Mouse (Mus musculus): ENCODE results near the gene Mob3b.

Gene Mob3b

DNA sequence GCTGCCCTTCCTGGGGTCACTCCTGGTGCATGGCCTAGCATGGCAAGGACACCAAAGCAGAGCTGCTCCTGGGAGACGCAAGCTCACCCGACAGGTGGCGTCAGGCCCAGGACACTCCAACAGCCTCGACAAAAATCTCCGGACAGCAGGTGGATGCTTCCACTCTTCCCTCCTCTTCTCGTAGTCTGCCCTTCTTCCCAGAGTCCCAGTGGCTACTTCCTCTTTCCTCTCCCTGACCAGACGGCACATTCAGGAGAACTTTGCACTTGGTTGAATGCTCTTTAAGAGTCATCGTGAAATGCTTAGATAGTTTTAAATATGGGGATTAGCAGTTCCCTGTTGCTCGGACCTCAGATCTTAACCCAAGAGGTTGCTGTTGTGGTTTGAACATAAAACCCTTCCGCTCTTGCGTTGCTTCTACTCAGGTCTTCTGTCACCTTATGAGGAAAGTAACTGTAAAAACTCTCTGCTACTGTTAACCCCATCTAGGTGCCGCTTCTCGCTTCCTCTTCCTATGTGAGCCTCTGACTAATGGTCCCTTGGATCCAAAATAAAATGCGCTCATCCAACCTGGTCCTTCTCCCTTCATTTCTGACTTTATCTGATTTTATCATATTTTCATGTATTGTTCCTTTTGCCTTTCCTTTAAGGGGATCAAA, 52.0 kb downstream of the Mob3b start:
- DNase-seq, result no peak

DNA sequence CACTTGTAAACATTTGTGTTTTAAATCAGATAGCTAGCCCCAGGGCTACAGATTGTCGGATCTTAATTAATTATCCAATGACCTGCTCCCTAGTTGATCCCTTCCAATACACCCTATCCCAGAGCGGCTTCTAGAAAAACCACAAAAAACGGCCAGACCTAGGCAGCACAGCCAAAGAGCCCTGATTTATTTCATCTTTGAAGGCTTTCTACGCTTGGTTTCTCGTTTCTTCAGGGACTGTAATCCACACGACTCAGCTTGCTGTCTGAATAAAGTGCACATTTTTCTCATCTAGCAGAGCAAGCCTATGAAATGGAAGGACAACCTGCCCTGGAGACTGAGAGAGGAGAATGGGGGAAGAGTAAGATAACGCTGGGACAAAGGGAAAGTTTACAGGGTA, 56.1 kb downstream of the Mob3b start:
- DNase-seq, result no peak

DNA sequence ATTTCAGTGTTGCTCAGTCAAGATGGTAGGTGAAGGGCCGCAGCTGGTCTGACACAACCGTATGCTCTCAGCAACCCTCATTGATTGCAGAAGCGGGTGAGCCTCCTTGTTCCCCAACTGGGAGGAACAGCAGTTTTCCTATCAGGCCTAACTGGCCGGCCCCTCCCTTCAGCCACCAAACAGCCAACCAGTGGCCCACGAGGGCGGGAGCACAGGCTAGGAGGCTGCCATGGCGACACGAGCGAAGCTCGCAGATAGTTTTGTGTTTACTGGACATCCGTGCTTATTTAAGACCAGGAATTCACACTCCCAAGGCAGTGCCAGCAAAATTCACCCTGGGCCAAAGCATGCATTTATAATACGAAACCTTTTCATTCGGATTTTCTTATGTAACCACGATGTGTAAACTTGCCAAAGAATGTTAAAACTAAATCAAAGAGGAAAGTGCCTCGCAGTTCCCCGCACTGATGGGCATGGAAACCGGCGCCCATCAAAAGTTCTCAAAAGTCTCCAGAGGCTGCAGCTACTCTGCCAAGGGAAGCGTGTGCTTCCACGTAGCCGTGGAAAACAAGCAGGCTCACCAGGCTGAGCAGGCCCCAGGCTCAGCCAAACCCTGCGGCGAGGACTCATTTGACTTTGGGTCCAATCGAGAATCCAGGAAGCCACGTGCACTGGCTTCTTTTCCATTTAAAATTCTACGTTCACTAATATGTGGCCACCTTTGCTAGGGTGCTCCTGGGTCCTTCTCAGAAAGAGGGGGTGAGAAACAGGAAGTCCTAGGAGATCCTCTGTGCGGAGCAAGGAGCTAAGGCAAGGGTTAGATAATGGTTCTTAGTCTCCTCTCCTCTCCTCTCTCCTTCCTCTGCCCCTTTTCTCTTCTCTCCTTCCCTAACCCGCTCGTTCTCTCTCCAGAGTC, 57.2 kb downstream of the Mob3b start:
- peak; percentile 32 for DNase-seq

DNA sequence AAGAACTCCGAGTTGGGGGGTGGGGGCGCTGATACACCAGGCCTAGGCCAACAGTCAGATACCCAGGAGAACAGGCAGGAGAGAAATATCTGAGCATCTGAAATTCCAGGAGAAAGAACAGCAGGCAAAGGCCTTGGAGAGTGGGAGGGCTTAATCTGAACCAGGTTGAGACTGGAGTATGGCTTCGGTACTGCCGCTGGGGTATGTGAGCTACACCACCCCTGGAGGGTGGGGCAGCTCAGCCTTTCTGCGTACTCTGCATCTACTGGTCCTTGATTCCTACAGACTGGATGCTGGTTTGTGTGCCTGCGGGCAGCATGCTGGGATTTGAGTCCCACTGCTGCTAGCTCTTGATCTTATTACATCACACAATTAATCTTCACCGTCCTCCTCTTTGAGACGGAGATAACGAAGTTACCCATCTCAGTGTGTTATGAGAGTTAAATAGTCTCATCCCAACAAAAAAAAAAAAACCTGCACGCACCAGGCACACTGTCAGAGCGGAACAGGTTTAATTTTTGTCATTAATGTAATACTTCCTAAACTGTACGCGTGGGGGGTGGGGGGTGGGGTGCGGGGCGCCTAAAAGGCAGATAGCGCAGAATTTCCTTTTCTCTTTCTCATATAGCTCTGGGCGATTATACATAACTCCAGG, 57.9 kb downstream of the Mob3b start:
- no peak for DNase-seq

DNA sequence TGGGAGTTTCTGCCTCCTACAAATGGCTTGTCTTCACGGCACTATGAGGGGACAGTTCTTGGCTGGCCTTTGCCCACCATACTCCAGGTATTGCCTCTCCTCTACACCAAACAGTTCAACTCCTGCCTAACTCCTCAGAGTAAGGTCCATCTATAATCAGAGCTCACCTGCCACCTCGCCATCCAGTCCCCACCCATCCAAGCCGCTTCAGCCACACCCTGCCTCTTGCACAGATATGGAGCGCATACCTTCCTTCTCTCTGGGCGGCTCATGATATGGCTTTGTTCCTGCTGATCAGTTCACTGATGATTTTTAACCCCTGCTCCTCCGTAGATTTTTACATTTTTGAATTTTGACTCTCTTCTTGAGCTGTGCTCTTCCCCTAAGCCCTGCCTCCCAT, 58.7 kb downstream of the Mob3b start:
- DNase-seq, result no peak

DNA sequence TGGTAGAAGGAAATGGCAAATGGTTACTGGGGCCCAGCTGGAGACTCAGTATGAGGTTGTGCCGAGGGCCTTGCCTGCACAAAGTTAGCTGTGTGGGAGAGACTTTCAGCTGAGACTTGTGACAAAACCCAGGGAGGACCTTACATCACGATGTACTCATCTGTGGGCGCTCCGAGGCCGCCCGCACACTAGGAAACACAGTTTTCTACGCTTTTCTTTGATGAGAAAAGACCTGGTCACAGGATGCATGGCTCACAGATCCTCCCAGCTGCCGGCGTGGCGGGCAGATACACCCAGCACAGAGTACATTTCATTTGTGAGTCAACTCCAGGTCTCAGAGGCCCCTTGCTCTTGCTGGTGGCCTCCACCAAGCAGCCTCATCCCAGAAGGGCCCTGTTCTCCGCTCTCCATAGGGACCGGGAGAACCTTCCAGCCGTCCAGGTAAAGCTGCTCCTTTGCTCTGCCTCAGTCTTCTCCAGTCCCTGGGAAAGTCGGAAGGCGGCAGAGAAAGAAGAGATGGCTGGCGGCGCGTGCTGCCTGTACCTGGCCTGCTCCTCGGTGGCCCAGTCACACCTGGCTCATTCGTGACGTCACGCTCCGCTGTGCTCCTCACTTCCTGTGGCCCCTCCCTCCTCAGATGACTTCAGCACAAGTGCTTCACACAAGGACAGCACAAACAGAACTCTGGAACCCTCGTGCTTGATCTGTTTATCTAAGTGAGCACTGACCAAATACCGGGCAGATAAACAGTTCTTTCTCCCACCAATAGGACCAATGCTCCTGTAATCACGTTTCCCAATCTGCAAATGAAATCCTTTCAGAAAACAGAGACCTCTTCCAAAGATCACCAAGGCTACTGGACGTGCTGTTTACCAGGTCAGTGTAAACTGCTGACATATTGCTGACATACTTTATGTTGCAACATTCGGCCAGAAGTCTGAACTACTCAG, 60.8 kb downstream of the Mob3b start:
- peak; percentile 82 for DNase-seq

DNA sequence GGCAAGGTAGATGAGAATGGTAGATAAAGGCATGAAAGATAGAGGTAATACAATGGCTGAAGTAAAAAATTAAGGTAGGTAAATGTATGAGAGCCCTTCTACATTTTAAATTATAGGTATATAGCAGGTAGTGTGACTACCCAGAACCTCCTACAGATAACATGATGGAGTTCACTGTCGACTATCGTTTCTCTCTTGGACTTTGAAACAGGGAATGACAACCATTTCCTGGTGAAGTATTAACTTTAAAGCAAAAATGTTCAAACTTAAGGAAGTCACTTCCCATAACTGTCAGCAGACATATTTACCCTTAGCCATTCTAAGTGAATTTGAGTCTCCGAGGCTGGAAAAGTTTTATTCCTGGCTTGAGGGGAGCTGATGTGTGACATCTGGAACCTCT, 64.8 kb downstream of the Mob3b start:
- DNase-seq, result no peak

DNA sequence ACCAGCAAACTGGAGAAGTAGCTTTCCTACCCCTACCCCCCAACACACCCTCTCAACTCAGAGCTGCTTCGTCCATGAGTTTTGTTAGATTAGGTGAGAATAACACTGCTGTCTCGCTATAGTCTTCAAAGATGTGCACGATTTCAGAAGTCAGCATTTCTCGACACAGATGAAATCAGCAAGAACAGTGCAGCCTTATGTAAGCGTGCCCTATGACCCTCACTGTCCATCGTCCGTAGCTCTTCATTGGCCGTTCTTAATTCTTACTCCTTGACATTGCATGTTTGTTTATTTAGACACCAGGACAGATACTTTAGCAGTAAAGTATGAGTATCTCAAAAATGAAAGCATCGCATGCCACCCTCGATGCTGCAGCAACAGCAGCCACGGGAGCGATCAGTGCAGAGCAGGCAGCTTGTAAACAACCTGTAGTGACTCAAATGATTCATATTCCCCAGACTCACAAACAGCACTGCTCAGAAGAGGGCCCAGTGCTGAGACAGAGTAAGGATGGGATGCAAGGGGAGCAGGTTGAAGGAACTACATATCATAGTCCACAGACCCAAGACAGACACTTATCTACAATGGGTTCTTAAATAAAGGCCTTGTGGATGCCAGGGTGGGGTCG, 66.0 kb downstream of the Mob3b start:
- no peak for DNase-seq

DNA sequence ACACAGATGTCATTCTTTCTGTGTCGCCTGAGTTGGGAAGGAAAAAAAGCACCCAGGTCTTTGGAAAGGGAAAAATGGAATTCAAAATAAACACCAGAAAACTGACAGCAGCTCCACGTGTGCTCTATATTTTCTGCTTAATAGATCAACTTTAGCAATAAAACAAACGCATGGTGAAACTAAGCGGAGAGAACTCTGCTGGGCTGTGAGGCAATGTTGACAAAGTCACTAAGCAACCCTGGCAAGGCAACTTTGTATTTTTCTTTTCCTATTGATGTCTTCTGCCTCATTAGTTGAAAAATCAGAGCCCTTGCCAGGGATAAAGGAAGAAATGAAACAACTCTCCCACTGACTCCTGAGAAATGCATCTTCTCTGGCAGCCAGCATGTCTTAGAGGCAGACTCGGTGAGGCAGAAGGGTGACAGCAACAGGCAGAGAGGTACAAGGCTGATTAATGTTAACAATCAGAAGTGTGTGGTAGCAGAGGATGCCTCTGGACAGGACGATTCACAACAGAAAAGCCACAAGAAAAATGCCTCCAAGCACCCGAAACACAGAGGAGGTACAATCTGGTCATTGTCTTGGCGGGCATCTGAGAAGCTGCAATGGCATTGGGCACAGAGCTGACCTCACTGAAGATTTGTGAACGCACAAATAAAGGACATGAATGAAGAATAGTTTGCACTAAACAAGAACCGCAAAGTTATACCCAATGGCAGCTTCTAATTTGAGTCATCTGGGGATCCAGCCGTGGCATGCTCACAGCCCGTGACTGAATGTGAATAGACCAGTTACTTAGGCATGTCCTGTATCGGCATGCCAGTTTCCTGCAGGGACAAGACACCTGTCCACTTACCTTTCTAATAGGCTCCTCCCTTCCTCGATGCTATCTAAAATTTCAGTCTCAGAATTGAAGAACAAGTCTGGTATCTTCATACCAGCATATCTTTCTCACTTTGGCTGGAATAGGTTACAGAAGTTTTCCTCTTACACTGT, 67.7 kb downstream of the Mob3b start:
- DNase-seq, result no peak

DNA sequence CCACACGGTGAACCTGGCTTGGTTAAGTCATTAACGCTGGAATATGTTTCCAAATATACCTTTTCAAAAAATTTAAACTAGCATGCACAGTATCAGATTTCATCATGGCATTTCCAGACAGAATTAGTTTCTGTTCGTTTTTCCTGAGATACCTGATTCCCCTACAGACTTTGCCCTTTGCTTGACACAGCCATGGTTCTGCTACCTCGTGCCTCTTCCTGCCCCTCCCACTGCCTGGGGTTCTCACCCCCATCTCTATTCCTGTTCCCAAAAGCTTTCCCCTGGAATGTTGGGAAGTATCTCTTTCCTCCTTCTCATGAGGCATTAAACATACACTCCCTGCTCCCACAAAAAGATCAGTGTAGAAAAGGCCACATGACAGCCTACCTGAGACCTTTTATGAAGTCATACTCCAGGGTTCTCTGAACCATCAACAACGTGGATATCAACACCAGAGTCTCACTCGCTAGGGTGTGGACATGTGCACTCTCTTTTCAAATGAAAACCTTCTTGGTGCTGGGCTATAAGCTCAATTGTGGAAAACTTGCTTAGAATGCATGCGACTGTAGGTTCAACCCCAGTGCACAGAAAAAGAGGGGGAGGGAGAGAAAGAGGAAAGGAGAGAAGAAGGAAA, 71.1 kb downstream of the Mob3b start:
- no peak for DNase-seq

DNA sequence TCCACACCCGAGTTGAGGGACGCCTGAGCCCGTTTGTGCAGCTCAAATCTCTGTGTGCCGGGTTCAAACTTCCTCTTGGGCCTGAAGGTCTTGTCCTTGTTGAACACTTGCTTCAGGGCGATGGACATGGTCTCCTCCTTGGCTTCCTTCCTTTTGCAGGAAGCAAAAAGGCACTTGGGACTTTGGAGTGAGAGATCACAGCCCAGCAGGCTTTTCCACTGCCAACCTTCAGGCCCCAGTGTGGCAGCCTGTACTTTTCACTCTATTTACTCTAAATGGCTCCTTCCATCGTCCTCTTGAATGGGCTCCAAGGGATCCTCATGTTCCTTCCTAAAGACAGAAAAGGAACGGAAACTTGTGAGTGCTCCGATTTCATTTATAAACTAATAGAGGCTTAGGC, 73.2 kb downstream of the Mob3b start:
- DNase-seq, result no peak

DNA sequence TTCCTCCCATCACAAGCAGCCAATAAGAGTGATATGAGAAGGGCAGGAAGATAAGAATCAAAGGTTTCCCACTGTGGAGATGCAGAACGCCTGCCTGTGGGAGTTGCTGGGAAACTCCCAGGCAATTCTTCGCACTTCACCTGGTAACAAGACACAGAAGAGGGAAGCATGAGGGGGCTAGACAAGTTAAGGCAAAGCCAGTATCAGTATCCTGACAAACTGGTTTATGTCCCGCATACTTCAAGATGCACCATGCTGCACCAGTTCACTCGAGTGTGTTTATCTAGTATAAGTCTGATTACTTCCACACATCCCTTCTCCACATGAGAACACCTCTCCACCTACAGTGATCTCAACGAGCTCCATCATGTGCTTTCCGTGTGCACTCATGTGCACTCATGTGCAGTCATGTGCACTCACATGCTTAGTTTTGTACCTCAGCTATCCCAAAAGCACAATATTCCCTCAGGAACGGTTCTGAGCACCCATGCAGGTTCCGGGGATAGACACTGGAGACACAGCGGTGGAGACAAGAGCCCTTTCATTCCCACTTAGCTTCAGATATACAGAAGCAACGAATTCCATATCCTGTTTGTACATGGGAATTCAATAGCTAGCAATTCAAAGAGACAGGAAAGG, 74.7 kb downstream of the Mob3b start:
- DNase-seq, result no peak

DNA sequence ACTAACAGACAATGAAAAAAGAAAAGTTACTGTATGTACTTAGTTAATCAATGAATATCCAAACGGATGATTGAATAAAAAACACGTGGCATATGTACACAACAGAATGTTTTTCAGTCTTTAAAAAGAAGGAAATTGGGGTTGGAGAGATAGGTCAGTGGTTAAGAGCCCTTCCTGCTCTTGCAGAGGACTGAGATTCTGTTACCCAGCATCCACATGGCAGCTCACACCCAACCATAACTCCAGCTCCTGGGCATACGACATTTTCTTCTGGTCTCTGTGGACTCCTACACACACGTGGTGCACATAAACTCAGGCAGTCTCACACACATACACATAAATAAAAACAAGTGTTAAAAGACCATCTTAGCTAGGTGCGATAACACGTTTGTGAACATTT, 77.0 kb downstream of the Mob3b start:
- no peak for DNase-seq

DNA sequence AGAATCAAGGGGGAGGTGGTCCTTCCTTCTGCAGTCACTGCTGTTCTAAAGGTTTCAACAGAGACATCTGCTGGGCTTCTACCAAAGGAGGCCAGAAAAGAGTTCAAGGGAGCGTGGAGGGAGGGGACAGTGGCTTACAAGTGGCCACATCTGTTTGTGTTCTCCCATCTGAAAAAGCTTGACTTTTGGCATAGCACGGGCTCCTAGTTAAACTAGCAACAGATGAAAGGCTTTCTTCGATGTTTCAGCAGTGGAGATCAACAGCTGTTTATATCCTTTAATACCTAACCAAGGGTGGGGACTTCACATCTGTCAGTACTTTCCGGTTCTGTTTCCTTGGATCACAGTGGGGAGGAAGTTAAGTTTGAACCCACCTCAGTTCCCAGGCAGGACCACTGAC, 88.5 kb downstream of the Mob3b start:
- DNase-seq, result no peak

DNA sequence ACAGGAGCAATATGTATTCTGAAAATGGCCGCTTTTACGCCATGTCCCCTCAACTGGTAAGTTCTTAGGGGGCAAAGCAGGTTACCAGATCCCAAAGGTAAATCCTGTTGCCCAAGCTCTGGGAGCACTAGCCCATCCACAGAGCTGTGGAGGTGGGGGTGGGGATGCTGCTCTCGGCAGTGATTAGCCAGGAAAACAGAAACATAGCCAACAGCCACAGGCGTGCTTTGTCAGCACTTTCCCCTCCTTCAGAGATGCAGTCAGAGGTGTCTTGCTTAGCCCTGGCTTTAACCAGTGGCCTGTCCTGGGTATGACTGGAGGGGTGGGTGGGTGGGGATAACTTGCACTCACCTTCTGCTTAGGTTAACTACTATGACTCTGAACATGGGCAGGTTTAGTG, 91.1 kb downstream of the Mob3b start:
- no peak for DNase-seq

DNA sequence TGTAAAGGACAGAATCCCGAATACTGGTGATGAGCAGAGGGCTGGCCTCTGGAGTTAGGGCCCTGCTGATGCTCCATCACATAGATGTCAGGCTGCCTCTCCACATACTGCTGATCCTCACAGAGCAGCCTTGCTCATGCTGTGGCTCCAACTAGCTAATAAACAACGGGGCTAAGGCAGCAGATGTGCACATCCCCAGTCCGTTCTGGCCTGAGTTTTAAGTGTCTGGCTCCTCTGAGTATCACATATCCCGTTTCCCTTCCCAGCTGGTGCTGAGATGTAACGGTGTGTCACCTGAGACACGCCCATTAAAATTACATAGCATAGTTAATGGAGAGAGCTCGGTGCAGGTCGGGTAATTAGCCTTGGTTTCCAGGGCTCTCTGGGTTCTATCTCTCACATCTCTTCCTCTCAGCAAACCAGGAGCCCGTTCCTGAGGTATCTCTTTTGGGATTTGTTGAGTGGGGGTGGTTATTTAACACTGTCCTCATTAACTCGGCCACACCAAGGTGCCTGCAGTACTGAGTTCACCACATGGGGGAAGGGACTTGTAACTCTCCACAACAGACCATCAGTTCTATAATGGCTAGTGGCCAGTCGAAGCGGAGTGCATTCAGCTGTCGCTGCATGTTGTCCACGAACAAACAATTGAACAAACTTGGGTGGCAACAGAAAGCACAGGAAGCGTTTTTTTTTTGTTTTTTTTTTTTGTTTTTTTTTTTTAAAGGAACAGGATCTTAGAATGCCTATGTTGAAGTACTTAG, 92.0 kb downstream of the Mob3b start:
- no peak for DNase-seq

DNA sequence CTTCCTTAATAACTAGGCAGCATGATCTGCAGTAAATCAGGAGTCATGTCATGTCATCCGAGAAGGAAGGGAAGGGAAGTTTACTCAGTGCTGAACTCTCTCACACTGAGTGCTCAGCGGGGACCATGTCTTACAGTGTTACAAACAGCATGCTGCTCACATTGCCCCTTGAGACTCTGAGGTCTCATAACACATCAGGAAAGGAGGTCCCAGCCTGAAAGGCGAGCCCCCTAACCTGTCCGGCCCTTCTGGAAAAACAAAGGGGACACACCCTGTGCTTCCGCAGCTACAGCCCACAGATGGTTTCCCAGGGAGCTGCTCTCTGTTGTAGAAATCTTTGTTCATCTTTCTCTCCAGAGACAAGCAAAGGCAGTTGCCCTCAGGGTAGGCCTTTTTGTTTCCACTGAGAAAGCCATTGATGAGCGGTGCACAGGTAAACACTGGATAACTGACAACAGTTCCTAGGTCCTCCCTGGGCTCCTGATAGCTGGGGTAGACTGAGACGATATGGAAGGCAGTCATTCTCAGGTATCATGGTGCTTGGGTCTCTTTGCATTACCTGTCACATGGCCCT, 94.1 kb downstream of the Mob3b start:
- DNase-seq, result no peak

DNA sequence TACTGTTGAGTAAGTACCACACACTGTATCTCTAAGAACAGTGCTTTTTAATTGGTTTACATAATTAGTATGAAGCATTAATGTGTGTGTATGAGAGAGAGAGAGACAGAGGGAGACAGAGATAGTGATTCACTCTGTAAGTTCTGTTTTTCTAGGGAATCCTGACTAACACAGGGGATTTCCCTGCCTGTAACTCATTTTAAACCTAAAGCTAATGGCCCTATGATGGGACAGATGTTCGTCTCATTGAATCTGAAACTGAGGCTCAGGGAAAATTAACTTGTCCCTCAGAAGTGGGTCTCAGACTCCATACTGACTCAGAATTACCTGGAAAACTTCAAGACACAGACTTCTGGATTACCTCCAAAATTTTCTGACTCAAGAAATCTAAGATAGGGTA, 96.3 kb downstream of the Mob3b start:
- DNase-seq, result no peak

DNA sequence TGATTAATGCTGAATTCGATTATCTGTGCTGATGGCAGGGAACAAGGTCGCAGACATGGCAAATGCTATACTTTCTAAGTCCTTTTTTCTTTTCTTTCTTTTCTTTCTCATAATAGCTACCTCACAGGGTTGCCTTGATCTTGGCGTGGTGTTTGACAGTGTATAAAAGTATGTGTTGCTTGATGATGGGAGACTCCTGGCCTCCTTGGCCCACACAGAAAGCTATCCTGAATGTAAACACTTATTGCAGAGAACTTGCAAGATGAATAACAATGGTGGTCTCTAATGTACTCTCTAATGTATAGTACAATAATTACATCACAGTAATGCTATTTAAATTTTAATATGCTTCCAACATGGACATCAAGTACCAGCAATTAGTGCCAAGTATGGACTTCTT, 96.9 kb downstream of the Mob3b start:
- no peak for DNase-seq
